In genomic region chr4:43262821-43263220, GRCm38 (mm10) we compare ENCODE assay signal across 23 mouse cellular contexts. TPM values are rescaled to one million over a fixed set of nuclear protein-coding genes. Genes with fewer than 3 reads are reported as not detected.
A peak's percentile ranks its signal among the peaks of the same experiment; 100 is the strongest.
DNase-seq lines count a peak whose midpoint lies in the region; ATAC-seq and TF ChIP-seq lines count a peak whose summit lies in the region.
"Had no signal": no experiment of that assay in that cellular context is flagged by ENCODE, and none has a peak within 500 bp of the region (broad histone marks: within the 10 kb centered on the region; RNA-seq: fewer than 3 reads in every experiment).

No protein-coding gene starts in this region.

- no peak for TF ChIP-seq POLR2A in liver, adult 2 months (IDR thresholded peaks at IDR 0.05; ENCODE audit: extremely low read depth, insufficient read depth, low read length)

- no peaks in the 10 kb centered on the region for H3K79me2 ChIP-seq in liver, adult 2 months (ENCODE audit: control insufficient read depth, insufficient read depth, low read length)

- H3K4me3 ChIP-seq in forebrain, embryonic 11.5 days (ENCODE audit: low read depth, low read length) = no peak overlapping the region
- no peak overlapping the region for H3K4me3 ChIP-seq in forebrain, embryonic 13.5 days
- no peak overlapping the region for H3K4me3 ChIP-seq in liver, adult 2 months (ENCODE audit: insufficient read depth, low read depth, low read length)
- no peak overlapping the region for H3K4me3 ChIP-seq in liver, embryonic 12.5 days
- H3K4me3 ChIP-seq: embryonic facial prominence, embryonic 15.5 days; heart, embryonic 15.5 days; intestine, embryonic 15.5 days; limb, embryonic 13.5 days; liver, embryonic 15.5 days; midbrain, embryonic 13.5 days; neural tube, embryonic 12.5 days had no signal

- TF ChIP-seq CTCF in liver, adult 2 months (IDR thresholded peaks at IDR 0.05; ENCODE audit: low read depth, low read length) = no peak

- H3K9ac ChIP-seq in forebrain, embryonic 11.5 days (ENCODE audit: low read length) = no peak overlapping the region
- H3K9ac ChIP-seq in forebrain, embryonic 13.5 days = no peak overlapping the region
- H3K9ac ChIP-seq in liver, adult 2 months (ENCODE audit: low read depth, low read length) = no peak overlapping the region
- H3K9ac ChIP-seq in liver, embryonic 12.5 days = no peak overlapping the region
- H3K9ac ChIP-seq: embryonic facial prominence, embryonic 15.5 days; heart, embryonic 15.5 days; intestine, embryonic 15.5 days; limb, embryonic 13.5 days; liver, embryonic 15.5 days; midbrain, embryonic 13.5 days; neural tube, embryonic 12.5 days had no signal

- no peaks in the 10 kb centered on the region for H3K9me3 ChIP-seq in forebrain, embryonic 11.5 days (ENCODE audit: control insufficient read depth, low read length)
- no peaks in the 10 kb centered on the region for H3K9me3 ChIP-seq in forebrain, embryonic 13.5 days (replicated peaks)
- H3K9me3 ChIP-seq in liver, embryonic 12.5 days (replicated peaks) = no peaks in the 10 kb centered on the region
- H3K9me3 ChIP-seq: embryonic facial prominence, embryonic 15.5 days; heart, embryonic 15.5 days; intestine, embryonic 15.5 days; limb, embryonic 13.5 days; liver, embryonic 15.5 days; midbrain, embryonic 13.5 days; neural tube, embryonic 12.5 days had no signal

- peaks cover 2% of the 10 kb centered on the region; the same call in 1 of the 2 replicates for H3K4me1 ChIP-seq in forebrain, embryonic 11.5 days (replicated peaks; ENCODE audit: control insufficient read depth, insufficient read depth, low read length)
- H3K4me1 ChIP-seq in forebrain, embryonic 13.5 days = peaks cover 8% of the 10 kb centered on the region
- no peaks in the 10 kb centered on the region for H3K4me1 ChIP-seq in liver, adult 2 months (ENCODE audit: control insufficient read depth, insufficient read depth, low read length)
- peaks cover 10% of the 10 kb centered on the region for H3K4me1 ChIP-seq in liver, embryonic 12.5 days
- H3K4me1 ChIP-seq: intestine, embryonic 15.5 days had no signal

- H3K4me2 ChIP-seq in forebrain, embryonic 11.5 days (ENCODE audit: low read depth, low read length, severe bottlenecking) = no peak overlapping the region
- no peak overlapping the region for H3K4me2 ChIP-seq in forebrain, embryonic 13.5 days
- no peak overlapping the region for H3K4me2 ChIP-seq in liver, embryonic 12.5 days
- H3K4me2 ChIP-seq: embryonic facial prominence, embryonic 15.5 days; heart, embryonic 15.5 days; intestine, embryonic 15.5 days; limb, embryonic 13.5 days; liver, embryonic 15.5 days; midbrain, embryonic 13.5 days; neural tube, embryonic 12.5 days had no signal

- no peaks in the 10 kb centered on the region; the same call in 1 of the 2 replicates for H3K36me3 ChIP-seq in forebrain, embryonic 11.5 days (ENCODE audit: control insufficient read depth, insufficient read depth, low read length)
- H3K36me3 ChIP-seq in forebrain, embryonic 13.5 days (ENCODE audit: poor library complexity, severe bottlenecking) = peaks cover 45% of the 10 kb centered on the region
- no peaks in the 10 kb centered on the region; the same call in 1 of the 2 replicates for H3K36me3 ChIP-seq in liver, adult 2 months (ENCODE audit: control insufficient read depth, insufficient read depth, low read length)
- H3K36me3 ChIP-seq in liver, embryonic 12.5 days = no peaks in the 10 kb centered on the region
- H3K36me3 ChIP-seq: heart, embryonic 15.5 days; intestine, embryonic 15.5 days; limb, embryonic 13.5 days; liver, embryonic 15.5 days had no signal

- ATAC-seq in forebrain, embryonic 11.5 days (replicated peaks; ENCODE audit: low FRiP score) = no peak
- no peak for ATAC-seq in forebrain, embryonic 13.5 days
- no peak for ATAC-seq in liver, embryonic 12.5 days
- ATAC-seq: forebrain, embryonic 16.5 days; hindbrain, embryonic 16.5 days; intestine, embryonic 15.5 days; midbrain, embryonic 13.5 days had no signal

- DNase-seq in forebrain, embryonic 11.5 days (ENCODE audit: low spot score) = peak; percentile 18
- DNase-seq in liver, adult 2 months (ENCODE audit: extremely low read depth, low read depth, low spot score) = peak; percentile 30
- peak; percentile 29 to 44 for DNase-seq in right cerebral cortex, postnatal 10 days (ENCODE audit: low spot score in 2 of 2)
- no peak for DNase-seq in right cerebral cortex, adult 18-20 months
- no peak for DNase-seq in kidney, adult 9 months
- DNase-seq in adipocyte (ENCODE audit: low spot score) = no peak
- DNase-seq: adrenal gland, postnatal 25 days; cerebellum, adult 9-11 months; gastrocnemius, postnatal 10 days; kidney, adult 8-10 months; kidney, postnatal 14 days had no signal

- WGBS in forebrain, embryonic 11.5 days = 92% methylated on average over 6 of the region's 6 CpGs
- WGBS in forebrain, embryonic 13.5 days = 91% methylated on average over 6 of the region's 6 CpGs
- WGBS in liver, adult 2 months = 88% methylated on average over 6 of the region's 6 CpGs
- 46% methylated on average over 6 of the region's 6 CpGs for WGBS in liver, embryonic 12.5 days (ENCODE audit: insufficient replicate concordance)

- no peak overlapping the region for H3K27ac ChIP-seq in forebrain, embryonic 11.5 days (ENCODE audit: low read depth, low read length)
- H3K27ac ChIP-seq in forebrain, embryonic 13.5 days = no peak overlapping the region
- H3K27ac ChIP-seq in liver, adult 2 months (replicated peaks; ENCODE audit: insufficient read depth, low read depth, low read length) = no peak overlapping the region
- H3K27ac ChIP-seq in liver, embryonic 12.5 days = no peak overlapping the region
- H3K27ac ChIP-seq: embryonic facial prominence, embryonic 15.5 days; heart, embryonic 15.5 days; intestine, embryonic 15.5 days; limb, embryonic 13.5 days; liver, embryonic 15.5 days; midbrain, embryonic 13.5 days; neural tube, embryonic 12.5 days; stomach, postnatal 0 days had no signal

- H3K27me3 ChIP-seq in forebrain, embryonic 11.5 days (ENCODE audit: control insufficient read depth, insufficient read depth, low read length) = no peaks in the 10 kb centered on the region
- no peaks in the 10 kb centered on the region for H3K27me3 ChIP-seq in forebrain, embryonic 13.5 days
- no peaks in the 10 kb centered on the region for H3K27me3 ChIP-seq in liver, adult 2 months (ENCODE audit: control insufficient read depth, insufficient read depth, low read length)
- no peaks in the 10 kb centered on the region for H3K27me3 ChIP-seq in liver, embryonic 12.5 days (replicated peaks)
- H3K27me3 ChIP-seq: embryonic facial prominence, embryonic 15.5 days; heart, embryonic 15.5 days; intestine, embryonic 15.5 days; limb, embryonic 13.5 days; liver, embryonic 15.5 days; midbrain, embryonic 13.5 days; neural tube, embryonic 12.5 days had no signal

RNA-seq across cellular contexts. Expression of gene Atp8b5, which starts 4.1 kb away (rescaled TPM):
- 0.20 and 0.60 TPM in 2 replicates for polyA plus RNA-seq in forebrain, embryonic 11.5 days (2014; fragmentation: Nextera tagmentation; extraction: Ambion mirVana)
- polyA plus RNA-seq in forebrain, embryonic 13.5 days (2015; fragmentation: Nextera tagmentation; extraction: Ambion mirVana) = 0.79 and 0.83 TPM in 2 replicates
- total RNA-seq in liver, adult 2 months (2014; rRNA removed) = 0.13 and 0.28 TPM in 2 replicates
- 0.44 and 0.47 TPM in 2 replicates for polyA plus RNA-seq in liver, adult 2 months (2012; rRNA removed)
- polyA plus RNA-seq in liver, embryonic 12.5 days (2016; fragmentation: Nextera tagmentation; extraction: Ambion mirVana) = 0.07 and 0.27 TPM in 2 replicates

Comparison
In these comparisons a context has a peak if more than half of its experiments do, and no peak if none do; other contexts are left out.
1. DNase-seq: peak in forebrain, embryonic 11.5 days (single experiment), liver, adult 2 months (single experiment) and right cerebral cortex, postnatal 10 days (2 of 2); none in right cerebral cortex, adult 18-20 months (single experiment), kidney, adult 9 months (single experiment) and adipocyte (single experiment).